Mouse (Mus musculus) brain, embryonic 14.5 days (tissue): Measurements from ENCODE around the gene Maml2. TPM values are rescaled to one million over a fixed set of nuclear protein-coding genes. Genes with fewer than 3 reads are reported as not detected.
A peak's percentile ranks its signal among the peaks of the same experiment; 100 is the strongest.
"Not testable (repeated sequence)": the region's sequence is repeated elsewhere in the genome, so short reads cannot be mapped to it uniquely, and the experiment has no call there.

Experiments used
- DNase-seq: peaks from one replicate; pipeline ENCODE4 v3.0.0-alpha.2; 2011; ENCODE audit warnings: low read depth
- CTCF ChIP-seq: fragments of 200-500 bp; IDR thresholded peaks from 2 replicates; pipeline ENCODE4 v1.5.1; 2012; ENCODE audit warnings: inconsistent platforms, mild to moderate bottlenecking, moderate library complexity, borderline replicate concordance; ENCODE audit not compliant: insufficient read depth, insufficient read length; ENCODE audit errors: extremely low read depth
- POLR2A ChIP-seq: fragments of 200-500 bp; IDR thresholded peaks from 2 replicates; pipeline ENCODE4 v1.6.1; 2012; ENCODE audit warnings: mild to moderate bottlenecking, inconsistent platforms, borderline replicate concordance; ENCODE audit not compliant: poor library complexity, insufficient read depth, insufficient read length, severe bottlenecking; ENCODE audit errors: extremely low read depth
- polyA plus RNA-seq: library from polyadenylated mRNA; depleted of rRNA; stranded (reverse); fragments of >200 nt; gene quantifications from 2 replicates; pipeline ENCODE4 v1.2.3, GENCODE M21; 2012; rRNA removed

Maml2 gene
- polyA plus RNA-seq, 1 experiment: 9.8 TPM

GRCm38 (mm10) chr9:13707066-13707555 is 409.4 kb downstream of the Maml2 start:
- DNase-seq: no peak
- TF ChIP-seq CTCF: no peak
- TF ChIP-seq POLR2A: no peak

GRCm38 (mm10) chr9:13709436-13709835 is 411.7 kb downstream of the Maml2 start:
- DNase-seq: no peak
- TF ChIP-seq POLR2A (no peak), CTCF (no peak)

- not testable (repeated sequence) for DNase-seq
Observed at GRCm38 (mm10) chr9:13715891-13716290, 418.1 kb downstream of the Maml2 start.

- peak; percentile 91 for DNase-seq
- TF ChIP-seq CTCF: peak; percentile 84
- no peak for TF ChIP-seq POLR2A
Observed at GRCm38 (mm10) chr9:13716316-13717099, 418.8 kb downstream of the Maml2 start.

GRCm38 (mm10) chr9:13748404-13748797 is 450.6 kb downstream of the Maml2 start, which contains the start of gene Mtmr2:
Gene Mtmr2, plus strand, starts transcription at chr9:13748410.
- TF ChIP-seq CTCF (no peak), POLR2A (no peak)
- DNase-seq: peak; percentile 0

GRCm38 (mm10) chr9:13748798-13749674 is 451.3 kb downstream of the Maml2 start:
- TF ChIP-seq CTCF: no peak
- peak; percentile 97 for TF ChIP-seq POLR2A

GRCm38 (mm10) chr9:13749675-13749998 is 451.9 kb downstream of the Maml2 start:
- DNase-seq: no peak
- no peak for TF ChIP-seq POLR2A
- TF ChIP-seq CTCF: no peak

More at GRCm38 (mm10) chr9:13748798-13749674, 451.3 kb downstream of the Maml2 start:
- peak; percentile 98 for DNase-seq

- TF ChIP-seq POLR2A (no peak), CTCF (no peak)
- DNase-seq: no peak
Observed at GRCm38 (mm10) chr9:13752543-13752942, 454.8 kb downstream of the Maml2 start.

Other genes with a start within 250 kb of the Maml2 start
- gene Jrkl, start 52.1 kb upstream of the Maml2 start, polyA plus RNA-seq: 5.9 and 6.2 TPM in 2 replicates
- 23.7 and 24.7 TPM in 2 replicates for gene Ccdc82, start 51.0 kb upstream of the Maml2 start, polyA plus RNA-seq
- not detected in 2 replicates for gene Gm17571, start 148.8 kb downstream of the Maml2 start, polyA plus RNA-seq